Mouse (Mus musculus) liver, embryonic 12.5 days (tissue): ENCODE measurements around the gene Tmem260. TPM values are rescaled to one million over a fixed set of nuclear protein-coding genes. Genes with fewer than 3 reads are reported as not detected.
"Not testable (repeated sequence)": the region's sequence is repeated elsewhere in the genome, so short reads cannot be mapped to it uniquely, and the experiment has no call there.

Experiments
- ATAC-seq: fragments of 200-750 bp; cut with Nextera tagmentation; 2 replicates; pipeline ENCODE4 v1.8.0; 2017; ENCODE audit warnings: moderate number of reproducible peaks, mild to moderate bottlenecking, moderate library complexity
- H3K27ac ChIP-seq: fragments of 300-500 bp; sonication (generic); 2 replicates; pipeline ENCODE4 v1.5.1; 2016; ENCODE audit warnings: mild to moderate bottlenecking
- H3K27me3 ChIP-seq: fragments of 300-500 bp; sonication (generic); replicated peaks from 2 replicates; pipeline ENCODE4 v1.6.1; 2016; ENCODE audit warnings: mild to moderate bottlenecking, moderate library complexity
- H3K36me3 ChIP-seq: fragments of 300-500 bp; sonication (generic); 2 replicates; pipeline ENCODE4 v1.6.1; 2016; ENCODE audit warnings: mild to moderate bottlenecking, moderate library complexity
- H3K4me1 ChIP-seq: fragments of 300-500 bp; sonication (generic); 2 replicates; pipeline ENCODE4 v1.6.1; 2016
- H3K4me2 ChIP-seq: fragments of 300-500 bp; sonication (generic); 2 replicates; pipeline ENCODE4 v1.6.1; 2016; ENCODE audit warnings: mild to moderate bottlenecking, moderate library complexity
- H3K4me3 ChIP-seq: fragments of 300-500 bp; sonication (generic); 2 replicates; pipeline ENCODE4 v1.5.1; 2016; ENCODE audit warnings: mild to moderate bottlenecking, moderate library complexity
- H3K9ac ChIP-seq: fragments of 300-500 bp; sonication (generic); 2 replicates; pipeline ENCODE4 v1.6.1; 2016; ENCODE audit warnings: mild to moderate bottlenecking, moderate library complexity
- H3K9me3 ChIP-seq: fragments of 300-500 bp; sonication (generic); replicated peaks from 2 replicates; pipeline ENCODE4 v1.6.1; 2016; ENCODE audit warnings: mild to moderate bottlenecking, moderate library complexity
- WGBS: fragments of 180-500 bp; shearing (Covaris S2); methylation state at CpG from one replicate; pipeline ENCODE4 v1.1.7; 2016; ENCODE audit not compliant: insufficient replicate concordance; 5-methylcytosine and 5-hydroxymethylcytosine counted together
- polyA plus RNA-seq: library from polyadenylated mRNA; unstranded; fragments of >200 nt; fragmentation: Nextera tagmentation; extraction: Ambion mirVana; gene quantifications from 2 replicates; pipeline ENCODE4 v1.2.1, GENCODE M21; 2016

Tmem260 gene
- polyA plus RNA-seq, 1 experiment from 2014 or later: 11.0 TPM

DNA sequence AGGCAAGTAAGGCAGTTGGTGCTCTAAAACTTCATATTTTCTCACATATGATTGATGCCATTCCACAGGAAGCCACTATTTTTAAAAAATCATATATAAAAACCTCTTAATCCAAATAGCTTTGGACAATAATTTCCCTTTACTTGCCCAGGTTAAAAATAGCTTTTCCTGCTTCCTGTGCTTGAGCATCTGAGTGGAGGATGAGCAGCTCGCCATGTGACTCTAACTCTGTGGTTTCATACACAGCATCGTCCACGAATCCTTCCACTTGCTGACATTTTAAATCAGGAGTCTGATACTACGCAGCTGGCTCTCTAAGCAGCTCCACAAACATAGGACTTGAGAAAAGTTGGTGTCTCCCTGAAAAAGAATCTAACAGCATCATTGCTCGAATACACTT lies 7.5 kb downstream of the Tmem260 start:
- Histone ChIP-seq H3K4me3 (no peak overlapping the region), H3K9me3 (no peaks in the 10 kb centered on the region), H3K27ac (no peak overlapping the region), H3K9ac (no peak overlapping the region), H3K4me2 (no peak overlapping the region), H3K4me1 (peaks cover 11% of the 10 kb centered on the region; the same call in 1 of the 2 replicates), H3K27me3 (no peaks in the 10 kb centered on the region), H3K36me3 (peaks cover 16% of the 10 kb centered on the region)
- WGBS: 52% methylated on average over 5 of the region's 5 CpGs
- no peak for ATAC-seq

GRCm38 (mm10) chr14:48456305-48457092 lies 10.6 kb downstream of the Tmem260 start:
- Histone ChIP-seq H3K36me3 (peaks cover 35% of the 10 kb centered on the region), H3K27ac (no peak overlapping the region), H3K4me1 (peaks cover 9% of the 10 kb centered on the region; the same call in 1 of the 2 replicates), H3K4me2 (no peak overlapping the region), H3K9ac (no peak overlapping the region), H3K27me3 (no peaks in the 10 kb centered on the region), H3K4me3 (no peak overlapping the region), H3K9me3 (no peaks in the 10 kb centered on the region)
- ATAC-seq: no peak
- whole genome bisulfite sequencing: 83% methylated on average over 12 of the region's 12 CpGs

GRCm38 (mm10) chr14:48457288-48457938 lies 11.5 kb downstream of the Tmem260 start:
- Histone ChIP-seq H3K4me2 (no peak overlapping the region), H3K36me3 (peaks cover 27% of the 10 kb centered on the region), H3K4me3 (no peak overlapping the region), H3K4me1 (peaks cover 9% of the 10 kb centered on the region; the same call in 1 of the 2 replicates), H3K9ac (no peak overlapping the region), H3K27me3 (no peaks in the 10 kb centered on the region), H3K27ac (no peak overlapping the region), H3K9me3 (no peaks in the 10 kb centered on the region)
- ATAC-seq: no peak
- WGBS: 85% methylated on average over 16 of the region's 16 CpGs

GRCm38 (mm10) chr14:48458901-48459300 lies 13.0 kb downstream of the Tmem260 start:
- Histone ChIP-seq H3K36me3 (peaks cover 21% of the 10 kb centered on the region; the same call in 1 of the 2 replicates), H3K9me3 (no peaks in the 10 kb centered on the region), H3K27ac (no peak overlapping the region), H3K4me3 (no peak overlapping the region), H3K9ac (no peak overlapping the region), H3K4me1 (peaks cover 9% of the 10 kb centered on the region; the same call in 1 of the 2 replicates), H3K27me3 (no peaks in the 10 kb centered on the region), H3K4me2 (0 out of 2 replicates have a peak overlapping the region, but pooled peaks have one; percentile 3)
- ATAC-seq: no peak
- 49% methylated on average over 9 of the region's 9 CpGs for WGBS

DNA sequence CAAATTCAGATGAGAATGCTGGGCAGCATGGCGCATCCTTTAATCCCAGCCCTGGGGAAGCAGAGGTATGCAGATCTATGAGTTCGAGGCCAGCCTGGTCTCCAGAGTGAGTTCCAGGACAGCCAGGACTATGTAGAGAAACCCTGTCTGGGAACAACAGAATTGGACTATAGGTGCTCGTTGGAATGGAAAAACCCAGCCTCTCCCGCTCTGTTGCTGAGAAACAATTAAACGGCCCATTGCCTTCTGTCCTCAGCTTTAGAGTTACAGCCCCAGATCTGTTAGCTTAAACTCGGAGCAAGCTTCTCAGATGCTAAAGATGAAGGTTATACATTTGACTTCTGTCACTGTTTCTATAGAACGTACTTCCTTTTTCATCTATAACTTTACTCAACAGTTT lies 22.4 kb downstream of the Tmem260 start:
- 82% methylated on average over 7 of the region's 7 CpGs for WGBS
- H3K9ac ChIP-seq: no peak overlapping the region
- H3K4me3 ChIP-seq: no peak overlapping the region
- H3K4me1 ChIP-seq: peaks cover 9% of the 10 kb centered on the region; the same call in 1 of the 2 replicates
- H3K36me3 ChIP-seq: peaks cover 5% of the 10 kb centered on the region; the same call in 1 of the 2 replicates
- H3K27me3 ChIP-seq: no peaks in the 10 kb centered on the region
- ATAC-seq: no peak
- H3K27ac ChIP-seq: no peak overlapping the region
- no peak overlapping the region for H3K4me2 ChIP-seq
- no peaks in the 10 kb centered on the region for H3K9me3 ChIP-seq

DNA sequence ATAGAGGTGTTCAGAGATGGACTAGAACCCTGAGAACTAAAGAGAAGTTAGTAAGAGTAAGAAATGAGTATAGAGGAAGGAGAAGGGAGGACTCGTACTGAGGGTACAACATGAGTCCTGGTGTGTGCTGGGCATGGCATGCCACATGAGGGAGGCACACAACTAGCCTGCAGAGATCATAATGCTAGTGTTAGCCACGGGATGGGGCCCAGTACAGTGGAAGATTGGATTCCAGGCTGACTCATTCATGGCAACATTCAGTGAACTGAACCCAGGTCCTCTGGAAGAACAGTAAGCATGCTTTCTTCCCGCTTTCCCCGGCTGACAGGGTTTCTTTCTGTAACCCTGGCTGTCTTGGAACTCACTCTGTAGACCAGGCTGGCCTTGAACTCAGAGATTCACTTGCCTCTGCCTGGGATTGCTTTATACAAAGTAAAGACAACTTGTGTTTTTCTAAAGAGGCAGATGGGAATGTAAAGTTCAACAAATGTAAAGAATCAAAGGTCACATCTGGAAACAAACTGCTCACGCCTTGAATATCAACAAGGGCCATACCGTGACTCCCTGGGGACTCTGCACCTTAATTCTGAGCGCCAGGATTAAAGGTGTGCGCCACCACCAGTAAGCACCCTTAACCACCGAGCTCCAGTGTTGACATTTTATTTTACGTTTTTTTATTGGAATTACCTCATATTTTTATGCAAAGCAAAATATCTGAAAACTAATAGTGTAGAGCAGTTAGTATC lies 25.0 kb downstream of the Tmem260 start:
- Histone ChIP-seq H3K4me2 (no peak overlapping the region), H3K36me3 (peaks cover 10% of the 10 kb centered on the region; the same call in 1 of the 2 replicates), H3K27me3 (no peaks in the 10 kb centered on the region), H3K9ac (no peak overlapping the region), H3K9me3 (no peaks in the 10 kb centered on the region), H3K4me3 (no peak overlapping the region), H3K27ac (no peak overlapping the region), H3K4me1 (peaks cover 12% of the 10 kb centered on the region; the same call in 1 of the 2 replicates)
- ATAC-seq: no peak
- 74% methylated on average over 10 of the region's 10 CpGs for WGBS

DNA sequence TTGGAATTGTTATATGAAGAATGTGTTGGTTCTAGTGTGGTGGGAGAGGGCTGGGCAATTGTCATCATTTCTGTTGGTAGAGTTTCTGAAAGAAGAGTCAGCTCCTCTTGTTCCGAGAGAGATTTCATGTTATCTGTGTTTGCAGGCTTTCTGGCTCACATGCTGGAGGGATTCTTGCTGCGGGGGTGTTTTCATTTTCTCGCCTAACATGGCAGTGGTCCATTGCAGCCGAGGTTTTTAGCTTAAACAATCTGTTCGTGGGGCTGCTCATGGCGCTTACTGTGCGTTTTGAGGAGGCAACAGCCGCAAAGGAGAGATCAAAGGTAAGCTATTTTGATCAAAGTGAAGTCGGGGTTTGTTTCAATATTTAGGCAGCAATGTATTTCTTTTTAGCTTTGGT lies 26.3 kb downstream of the Tmem260 start:
- WGBS: 56% methylated on average over 9 of the region's 9 CpGs

GRCm38 (mm10) chr14:48475370-48475769 lies 29.4 kb downstream of the Tmem260 start:
- no peak for ATAC-seq
- Histone ChIP-seq H3K27ac (peak overlapping the region; percentile 56; the same call in 1 of the 2 replicates), H3K4me1 (peaks cover 12% of the 10 kb centered on the region; the same call in 1 of the 2 replicates), H3K9me3 (no peaks in the 10 kb centered on the region), H3K9ac (no peak overlapping the region), H3K4me3 (no peak overlapping the region), H3K27me3 (no peaks in the 10 kb centered on the region), H3K4me2 (no peak overlapping the region), H3K36me3 (peaks cover 34% of the 10 kb centered on the region)
- WGBS: 48% methylated on average over 1 of the region's 1 CpGs

More for the DNA sequence above, 26.3 kb downstream of the Tmem260 start:
- H3K4me3 ChIP-seq: no peak overlapping the region
- no peak overlapping the region for H3K27ac ChIP-seq
- H3K27me3 ChIP-seq: no peaks in the 10 kb centered on the region
- no peak for ATAC-seq
- no peak overlapping the region for H3K9ac ChIP-seq
- peaks cover 12% of the 10 kb centered on the region; the same call in 1 of the 2 replicates for H3K4me1 ChIP-seq
- no peak overlapping the region for H3K4me2 ChIP-seq
- peaks cover 17% of the 10 kb centered on the region for H3K36me3 ChIP-seq
- no peaks in the 10 kb centered on the region for H3K9me3 ChIP-seq

GRCm38 (mm10) chr14:48475834-48476233 lies 29.9 kb downstream of the Tmem260 start:
- not testable (repeated sequence) for H3K9ac ChIP-seq, ATAC-seq, H3K4me2 ChIP-seq, H3K27ac ChIP-seq, H3K27me3 ChIP-seq, H3K4me3 ChIP-seq, H3K9me3 ChIP-seq
- Histone ChIP-seq H3K36me3 (peaks cover 32% of the 10 kb centered on the region), H3K4me1 (peaks cover 12% of the 10 kb centered on the region; the same call in 1 of the 2 replicates)
- WGBS: 55% methylated on average over 3 of the region's 3 CpGs

GRCm38 (mm10) chr14:48476278-48476677 lies 30.4 kb downstream of the Tmem260 start:
- Histone ChIP-seq H3K4me3 (no peak overlapping the region), H3K27ac (no peak overlapping the region), H3K9me3 (no peaks in the 10 kb centered on the region), H3K9ac (no peak overlapping the region), H3K4me1 (peaks cover 12% of the 10 kb centered on the region; the same call in 1 of the 2 replicates), H3K36me3 (peaks cover 29% of the 10 kb centered on the region), H3K4me2 (no peak overlapping the region), H3K27me3 (no peaks in the 10 kb centered on the region)
- ATAC-seq: no peak
- 79% methylated on average over 8 of the region's 8 CpGs for WGBS

DNA sequence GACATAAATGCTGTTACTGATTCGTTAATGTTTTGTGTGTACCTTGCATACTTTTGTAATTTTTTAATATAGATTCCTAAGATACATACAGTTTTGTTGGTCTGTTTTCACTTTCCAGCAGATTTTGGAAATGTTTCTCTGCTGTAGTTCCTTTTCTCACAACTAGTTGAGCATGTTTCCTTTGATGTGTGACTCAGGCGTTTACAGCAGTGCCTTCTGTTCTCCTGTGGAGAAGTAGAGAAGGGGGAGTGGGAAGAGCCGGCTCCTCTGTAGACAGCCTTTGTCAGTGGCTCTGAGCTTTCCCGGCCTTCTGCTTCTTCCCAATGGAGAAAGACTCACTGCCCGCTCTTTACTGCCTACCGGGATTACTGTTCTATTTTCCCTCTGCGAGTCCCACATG lies 35.7 kb downstream of the Tmem260 start:
- H3K9ac ChIP-seq: no peak overlapping the region
- H3K4me3 ChIP-seq: no peak overlapping the region
- H3K27me3 ChIP-seq: no peaks in the 10 kb centered on the region
- no peaks in the 10 kb centered on the region for H3K9me3 ChIP-seq
- H3K4me1 ChIP-seq: no peaks in the 10 kb centered on the region
- no peak overlapping the region for H3K27ac ChIP-seq
- WGBS: 63% methylated on average over 7 of the region's 7 CpGs
- no peak overlapping the region for H3K4me2 ChIP-seq
- H3K36me3 ChIP-seq: peaks cover 24% of the 10 kb centered on the region
- no peak for ATAC-seq
